Mouse (Mus musculus) neural tube, embryonic 11.5 days (tissue): ENCODE results near the gene Galm. TPM values are rescaled to one million over a fixed set of nuclear protein-coding genes. Genes with fewer than 3 reads are reported as not detected.
A peak's percentile ranks its signal among the peaks of the same experiment; 100 is the strongest.
"Not testable (repeated sequence)": the region's sequence is repeated elsewhere in the genome, so short reads cannot be mapped to it uniquely, and the experiment has no call there.

Source experiments
- ATAC-seq: fragments of 200-750 bp; cut with Nextera tagmentation; 2 replicates; pipeline ENCODE4 v1.8.0; 2017; ENCODE audit warnings: moderate number of reproducible peaks, mild to moderate bottlenecking, moderate TSS enrichment, moderate library complexity; ENCODE audit not compliant: insufficient read depth, low FRiP score, low TSS enrichment
- DNase-seq: peaks from one replicate; pipeline ENCODE4 v3.0.0-alpha.2; 2015; ENCODE audit warnings: low spot score
- H3K27ac ChIP-seq: fragments of 300-500 bp; sonication (generic); 2 replicates; pipeline ENCODE4 v1.5.1; 2014; ENCODE audit warnings: low read depth, mild to moderate bottlenecking, low read length
- H3K27me3 ChIP-seq: fragments of 300-500 bp; sonication (generic); 2 replicates; pipeline ENCODE4 v1.6.1; 2014; ENCODE audit warnings: mild to moderate bottlenecking, low read length, mixed read lengths; ENCODE audit not compliant: control insufficient read depth, insufficient read depth
- H3K36me3 ChIP-seq: fragments of 300-500 bp; sonication (generic); 2 replicates; pipeline ENCODE4 v1.6.1; 2014; ENCODE audit warnings: mild to moderate bottlenecking, low read length, moderate library complexity, mixed read lengths; ENCODE audit not compliant: control insufficient read depth, insufficient read depth
- H3K4me1 ChIP-seq: fragments of 300-500 bp; sonication (generic); 2 replicates; pipeline ENCODE4 v1.6.1; 2014; ENCODE audit warnings: low read length, mixed read lengths; ENCODE audit not compliant: control insufficient read depth, insufficient read depth
- H3K4me2 ChIP-seq: fragments of 300-500 bp; sonication (generic); 2 replicates; pipeline ENCODE4 v1.6.1; 2014; ENCODE audit warnings: low read depth, mild to moderate bottlenecking, moderate library complexity
- H3K4me3 ChIP-seq: fragments of 300-500 bp; sonication (generic); 2 replicates; pipeline ENCODE4 v1.5.1; 2014; ENCODE audit warnings: low read depth, low read length
- H3K9ac ChIP-seq: fragments of 300-500 bp; sonication (generic); 2 replicates; pipeline ENCODE4 v1.6.1; 2014; ENCODE audit warnings: mild to moderate bottlenecking, low read length
- H3K9me3 ChIP-seq: fragments of 300-500 bp; sonication (generic); 2 replicates; pipeline ENCODE4 v1.6.1; 2016; ENCODE audit warnings: low read length; ENCODE audit not compliant: control insufficient read depth
- WGBS: fragments of 180-500 bp; shearing (Covaris S2); extraction: QIAGEN DNeasy Blood & Tissue Kit; methylation state at CpG from one replicate; pipeline ENCODE4 v1.1.7; 2014; 5-methylcytosine and 5-hydroxymethylcytosine counted together
- polyA plus RNA-seq: library from polyadenylated mRNA; unstranded; fragments of >200 nt; fragmentation: Nextera tagmentation; extraction: Ambion mirVana; gene quantifications from 2 replicates; pipeline ENCODE4 v1.2.1, GENCODE M21; 2014

The Galm gene
- polyA plus RNA-seq, 1 experiment from 2014 or later: 9.8 TPM

GRCm38 (mm10) chr17:80205657-80206056 lies 78.4 kb downstream of the Galm start:
- H3K4me3 ChIP-seq: peak overlapping the region; percentile 97
- peaks cover 6% of the 10 kb centered on the region for H3K4me1 ChIP-seq
- ATAC-seq (no peak), DNase-seq (no peak)
- 50% methylated on average over 5 of the region's 5 CpGs for WGBS
- no peaks in the 10 kb centered on the region for H3K9me3 ChIP-seq
- peak overlapping the region; percentile 99 for H3K9ac ChIP-seq
- H3K4me2 ChIP-seq: peak overlapping the region; percentile 86
- no peak overlapping the region for H3K27ac ChIP-seq
- peaks cover 15% of the 10 kb centered on the region for H3K36me3 ChIP-seq
- no peaks in the 10 kb centered on the region for H3K27me3 ChIP-seq

GRCm38 (mm10) chr17:80206301-80206670 lies 79.0 kb downstream of the Galm start:
- H3K9me3 ChIP-seq: no peaks in the 10 kb centered on the region
- peaks cover 15% of the 10 kb centered on the region for H3K36me3 ChIP-seq
- H3K27ac ChIP-seq: peak overlapping the region; percentile 98
- peak overlapping the region; percentile 97 for H3K4me3 ChIP-seq
- peak overlapping the region; percentile 99 for H3K9ac ChIP-seq
- H3K4me1 ChIP-seq: peaks cover 6% of the 10 kb centered on the region
- peak; percentile 49 for ATAC-seq
- peak overlapping the region; percentile 86 for H3K4me2 ChIP-seq
- no peaks in the 10 kb centered on the region for H3K27me3 ChIP-seq
- WGBS: under 1% methylated on average over 33 of the region's 36 CpGs
- DNase-seq: peak; percentile 72

- DNase-seq (peak; percentile 98), ATAC-seq (peak; percentile 93)
- Histone ChIP-seq H3K4me2 (peak within 1 kb of the TSS; percentile 86), H3K4me1 (peaks cover 6% of the 10 kb centered on the region), H3K27me3 (no peaks in the 10 kb centered on the region), H3K9me3 (no peaks in the 10 kb centered on the region), H3K4me3 (peak within 1 kb of the TSS; percentile 97), H3K27ac (peak within 1 kb of the TSS; percentile 98), H3K36me3 (peaks cover 13% of the 10 kb centered on the region), H3K9ac (peak within 1 kb of the TSS; percentile 99)
- WGBS: under 1% methylated on average over 87 of the region's 95 CpGs
These were observed 79.7 kb downstream of the Galm start, which contains the start of the genes Srsf7 and Ttc39d for GRCm38 (mm10) chr17:80206671-80207581. TSS of gene Srsf7 (minus strand) at chr17:80207307. TSS of gene Ttc39d (plus strand) at chr17:80207460.

GRCm38 (mm10) chr17:80213998-80214397 lies 86.7 kb downstream of the Galm start:
- H3K4me2 ChIP-seq, H3K4me3 ChIP-seq, H3K4me1 ChIP-seq, ATAC-seq, H3K36me3 ChIP-seq, DNase-seq, H3K9me3 ChIP-seq, H3K27me3 ChIP-seq, H3K27ac ChIP-seq, H3K9ac ChIP-seq: not testable (repeated sequence)
- 94% methylated on average over 4 of the region's 4 CpGs for WGBS

GRCm38 (mm10) chr17:80220131-80220530 lies 92.9 kb downstream of the Galm start:
- no peaks in the 10 kb centered on the region for H3K27me3 ChIP-seq
- no peak overlapping the region for H3K9ac ChIP-seq
- no peak overlapping the region for H3K27ac ChIP-seq
- no peaks in the 10 kb centered on the region for H3K9me3 ChIP-seq
- ATAC-seq (no peak), DNase-seq (no peak)
- WGBS: 80% methylated on average over 2 of the region's 2 CpGs
- no peak overlapping the region for H3K4me3 ChIP-seq
- H3K4me1 ChIP-seq: no peaks in the 10 kb centered on the region
- H3K4me2 ChIP-seq: no peak overlapping the region
- H3K36me3 ChIP-seq: no peaks in the 10 kb centered on the region

GRCm38 (mm10) chr17:80221202-80221601 lies 93.9 kb downstream of the Galm start:
- ATAC-seq: no peak
- Histone ChIP-seq H3K27ac (no peak overlapping the region), H3K9me3 (no peaks in the 10 kb centered on the region), H3K4me3 (no peak overlapping the region), H3K27me3 (no peaks in the 10 kb centered on the region), H3K4me1 (no peaks in the 10 kb centered on the region), H3K36me3 (no peaks in the 10 kb centered on the region), H3K9ac (no peak overlapping the region), H3K4me2 (no peak overlapping the region)
- WGBS: 73% methylated on average over 9 of the region's 9 CpGs
- no peak for DNase-seq

DNA sequence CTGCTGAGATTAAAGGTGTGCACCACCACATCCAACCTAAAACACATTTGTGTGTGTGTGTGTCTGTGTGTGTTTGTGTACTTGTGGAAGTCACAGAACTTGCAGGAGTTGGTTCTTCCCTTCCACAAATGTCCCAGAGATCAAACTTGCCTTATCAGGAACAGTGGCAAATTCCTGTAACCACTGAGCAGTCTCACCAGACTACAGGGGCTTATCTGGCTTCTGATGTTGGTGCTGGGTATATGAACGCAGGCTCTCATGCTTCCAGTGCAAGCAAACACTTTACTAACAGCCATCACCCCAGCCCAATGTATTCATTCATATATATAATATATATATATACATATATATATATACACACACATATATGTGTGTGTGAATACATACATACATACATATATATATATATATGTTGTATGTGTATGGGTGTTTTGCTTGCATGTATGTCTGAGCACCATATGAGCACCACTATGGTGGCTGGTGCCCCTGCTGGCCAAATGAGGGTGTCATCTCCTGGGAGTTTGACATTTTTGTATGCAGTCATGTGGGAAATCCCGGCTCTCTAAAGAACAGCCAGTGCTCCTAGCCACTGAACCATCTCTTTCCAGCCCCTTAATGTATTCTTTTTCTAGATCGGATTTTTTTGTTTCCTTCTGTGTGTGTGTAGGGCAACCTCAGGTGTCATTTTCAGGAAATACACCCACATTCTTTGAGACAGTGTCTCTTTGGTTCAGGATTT lies 94.8 kb downstream of the Galm start:
- Histone ChIP-seq H3K9me3 (no peaks in the 10 kb centered on the region), H3K27ac (no peak overlapping the region), H3K4me1 (no peaks in the 10 kb centered on the region), H3K4me3 (no peak overlapping the region), H3K9ac (no peak overlapping the region), H3K4me2 (no peak overlapping the region), H3K27me3 (no peaks in the 10 kb centered on the region), H3K36me3 (no peaks in the 10 kb centered on the region)
- 71% methylated on average over 3 of the region's 3 CpGs for WGBS
- DNase-seq: no peak
- ATAC-seq: no peak

DNA sequence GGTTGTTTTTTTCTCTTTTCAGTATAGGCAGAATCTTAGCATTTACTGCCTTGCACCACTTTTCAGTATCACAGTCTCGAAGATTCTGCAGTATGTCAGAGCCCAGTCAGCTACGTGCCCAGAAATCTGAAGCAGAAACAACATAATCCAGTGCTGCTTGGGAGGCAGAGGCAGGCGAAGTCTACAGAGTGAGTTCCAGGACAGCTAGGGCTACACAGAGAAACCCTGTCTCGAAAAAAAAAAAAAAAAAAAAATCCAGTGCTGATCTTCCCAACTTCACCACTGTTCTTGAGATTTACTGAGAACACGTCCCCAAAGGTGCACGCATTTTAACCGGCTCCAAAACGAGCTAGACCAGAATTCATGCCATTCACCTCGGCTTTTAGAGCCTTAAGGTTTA lies 96.6 kb downstream of the Galm start:
- peak overlapping the region; percentile 58 for H3K4me3 ChIP-seq
- ATAC-seq (peak; percentile 56; the same call in 1 of the 2 replicates), DNase-seq (no peak)
- H3K27ac ChIP-seq: no peak overlapping the region
- peak overlapping the region; percentile 72 for H3K4me2 ChIP-seq
- H3K9ac ChIP-seq: peak overlapping the region; percentile 70
- H3K4me1 ChIP-seq: no peaks in the 10 kb centered on the region
- no peaks in the 10 kb centered on the region for H3K36me3 ChIP-seq
- no peaks in the 10 kb centered on the region for H3K9me3 ChIP-seq
- 14% methylated on average over 9 of the region's 9 CpGs for WGBS
- no peaks in the 10 kb centered on the region for H3K27me3 ChIP-seq
